Mouse (Mus musculus) intestine, embryonic 16.5 days (tissue): ENCODE data around the gene Fam71e2. TPM values are rescaled to one million over a fixed set of nuclear protein-coding genes. Genes with fewer than 3 reads are reported as not detected.

ENCODE experiments used
- ATAC-seq: fragments of 200-750 bp; cut with Nextera tagmentation; 2 replicates; pipeline ENCODE4 v1.8.0; 2017; ENCODE audit warnings: moderate TSS enrichment, moderate library complexity
- H3K27ac ChIP-seq: fragments of 300-500 bp; sonication (generic); 2 replicates; pipeline ENCODE4 v1.5.1; 2014; ENCODE audit warnings: mild to moderate bottlenecking, low read length
- H3K27me3 ChIP-seq: fragments of 300-500 bp; sonication (generic); replicated peaks from 2 replicates; pipeline ENCODE4 v1.6.1; 2014; ENCODE audit warnings: low read length, control low read depth, mixed read lengths; ENCODE audit not compliant: control insufficient read depth, insufficient read depth
- H3K36me3 ChIP-seq: fragments of 300-500 bp; sonication (generic); 2 replicates; pipeline ENCODE4 v1.6.1; 2014; ENCODE audit warnings: low read length, control low read depth; ENCODE audit not compliant: control insufficient read depth, insufficient read depth
- H3K4me1 ChIP-seq: fragments of 300-500 bp; sonication (generic); 2 replicates; pipeline ENCODE4 v1.6.1; 2014; ENCODE audit warnings: low read length, control low read depth, mixed read lengths; ENCODE audit not compliant: control insufficient read depth, insufficient read depth
- H3K4me2 ChIP-seq: fragments of 300-500 bp; sonication (generic); 2 replicates; pipeline ENCODE4 v1.6.1; 2014; ENCODE audit warnings: low read depth, low read length, control low read depth
- H3K4me3 ChIP-seq: fragments of 300-500 bp; sonication (generic); 2 replicates; pipeline ENCODE4 v1.5.1; 2014; ENCODE audit warnings: mild to moderate bottlenecking, low read length
- H3K9ac ChIP-seq: fragments of 300-500 bp; sonication (generic); 2 replicates; pipeline ENCODE4 v1.6.1; 2014; ENCODE audit warnings: low read depth, low read length
- H3K9me3 ChIP-seq: fragments of 300-500 bp; sonication (generic); 2 replicates; pipeline ENCODE4 v1.6.1; 2016; ENCODE audit warnings: low read length, control low read depth; ENCODE audit not compliant: control insufficient read depth
- WGBS: fragments of 180-500 bp; shearing (Covaris S2); extraction: QIAGEN DNeasy Blood & Tissue Kit; methylation state at CpG from one replicate; pipeline ENCODE4 v1.1.7; 2014; 5-methylcytosine and 5-hydroxymethylcytosine counted together
- polyA plus RNA-seq: library from polyadenylated mRNA; unstranded; fragments of >200 nt; fragmentation: Nextera tagmentation; extraction: Ambion mirVana; gene quantifications from 2 replicates; pipeline ENCODE4 v1.2.1, GENCODE M21; 2015

Gene Fam71e2
- polyA plus RNA-seq, 1 experiment from 2014 or later: not detected

GRCm38 (mm10) chr7:4751971-4752820 is 18.9 kb downstream of the Fam71e2 start:
- H3K4me1 ChIP-seq: peaks cover 9% of the 10 kb centered on the region
- ATAC-seq: peak; percentile 85

GRCm38 (mm10) chr7:4749169-4749568 is 21.9 kb downstream of the Fam71e2 start:
- Histone ChIP-seq H3K27me3 (no peaks in the 10 kb centered on the region), H3K9ac (no peak overlapping the region), H3K4me3 (no peak overlapping the region), H3K36me3 (peaks cover 19% of the 10 kb centered on the region), H3K4me1 (peaks cover 9% of the 10 kb centered on the region), H3K9me3 (no peaks in the 10 kb centered on the region), H3K27ac (no peak overlapping the region), H3K4me2 (no peak overlapping the region)
- ATAC-seq: no peak
- WGBS: 81% methylated on average over 2 of the region's 2 CpGs

More at GRCm38 (mm10) chr7:4751971-4752820, 18.9 kb downstream of the Fam71e2 start:
- no peaks in the 10 kb centered on the region for H3K36me3 ChIP-seq
- no peaks in the 10 kb centered on the region for H3K27me3 ChIP-seq
- H3K27ac ChIP-seq: peak overlapping the region; percentile 21; the same call in 1 of the 2 replicates
- no peaks in the 10 kb centered on the region for H3K9me3 ChIP-seq
- WGBS: 3% methylated on average over 30 of the region's 30 CpGs
- peak overlapping the region; percentile 74 for H3K4me2 ChIP-seq
- peak overlapping the region; percentile 51 for H3K4me3 ChIP-seq
- peak overlapping the region; percentile 65 for H3K9ac ChIP-seq

GRCm38 (mm10) chr7:4748321-4748720 is 22.8 kb downstream of the Fam71e2 start:
- 72% methylated on average over 4 of the region's 4 CpGs for WGBS
- Histone ChIP-seq H3K36me3 (peaks cover 21% of the 10 kb centered on the region), H3K27me3 (no peaks in the 10 kb centered on the region), H3K4me3 (no peak overlapping the region), H3K4me1 (peaks cover 9% of the 10 kb centered on the region), H3K27ac (no peak overlapping the region), H3K4me2 (no peak overlapping the region), H3K9ac (no peak overlapping the region), H3K9me3 (no peaks in the 10 kb centered on the region)
- ATAC-seq: no peak

- no peak overlapping the region for H3K27ac ChIP-seq
- WGBS: 69% methylated on average over 9 of the region's 9 CpGs
- no peak overlapping the region for H3K4me2 ChIP-seq
- peaks cover 12% of the 10 kb centered on the region for H3K4me1 ChIP-seq
- H3K36me3 ChIP-seq: peaks cover 21% of the 10 kb centered on the region
- H3K4me3 ChIP-seq: no peak overlapping the region
- H3K27me3 ChIP-seq: no peaks in the 10 kb centered on the region
- H3K9ac ChIP-seq: no peak overlapping the region
- no peaks in the 10 kb centered on the region for H3K9me3 ChIP-seq
- no peak for ATAC-seq
These were observed 23.8 kb downstream of the Fam71e2 start for GRCm38 (mm10) chr7:4747156-4747899.

GRCm38 (mm10) chr7:4746326-4746980 is 24.6 kb downstream of the Fam71e2 start:
- 89% methylated on average over 22 of the region's 22 CpGs for WGBS
- Histone ChIP-seq H3K27ac (no peak overlapping the region), H3K9ac (no peak overlapping the region), H3K4me2 (no peak overlapping the region), H3K4me1 (peaks cover 13% of the 10 kb centered on the region), H3K27me3 (no peaks in the 10 kb centered on the region), H3K9me3 (no peaks in the 10 kb centered on the region), H3K36me3 (peaks cover 21% of the 10 kb centered on the region), H3K4me3 (no peak overlapping the region)
- ATAC-seq: no peak

- Histone ChIP-seq H3K27me3 (no peaks in the 10 kb centered on the region), H3K4me3 (no peak overlapping the region), H3K4me2 (no peak overlapping the region), H3K36me3 (peaks cover 21% of the 10 kb centered on the region), H3K27ac (no peak overlapping the region), H3K9me3 (no peaks in the 10 kb centered on the region), H3K9ac (no peak overlapping the region), H3K4me1 (peaks cover 18% of the 10 kb centered on the region)
- 94% methylated on average over 6 of the region's 6 CpGs for WGBS
- no peak for ATAC-seq
These were observed 26.2 kb downstream of the Fam71e2 start for GRCm38 (mm10) chr7:4744886-4745285.

GRCm38 (mm10) chr7:4743354-4743753 is 27.7 kb downstream of the Fam71e2 start:
- H3K9me3 ChIP-seq: no peaks in the 10 kb centered on the region
- WGBS: 61% methylated on average over 2 of the region's 2 CpGs
- H3K27ac ChIP-seq: no peak overlapping the region
- no peak overlapping the region for H3K4me2 ChIP-seq
- no peak for ATAC-seq
- no peak overlapping the region; the same call in 1 of the 2 replicates for H3K9ac ChIP-seq
- peaks cover 23% of the 10 kb centered on the region for H3K4me1 ChIP-seq
- no peaks in the 10 kb centered on the region for H3K27me3 ChIP-seq
- peaks cover 21% of the 10 kb centered on the region for H3K36me3 ChIP-seq
- no peak overlapping the region for H3K4me3 ChIP-seq

- no peak overlapping the region for H3K4me2 ChIP-seq
- peaks cover 21% of the 10 kb centered on the region for H3K36me3 ChIP-seq
- H3K27me3 ChIP-seq: no peaks in the 10 kb centered on the region
- H3K9ac ChIP-seq: peak overlapping the region; percentile 84; the same call in 1 of the 2 replicates
- peaks cover 23% of the 10 kb centered on the region for H3K4me1 ChIP-seq
- no peaks in the 10 kb centered on the region for H3K9me3 ChIP-seq
- no peak overlapping the region for H3K4me3 ChIP-seq
- no peak overlapping the region for H3K27ac ChIP-seq
- 82% methylated on average over 6 of the region's 6 CpGs for WGBS
- no peak for ATAC-seq
These were observed 28.7 kb downstream of the Fam71e2 start for GRCm38 (mm10) chr7:4742482-4742819.
